Mouse (Mus musculus) olfactory bulb, adult 2 months (tissue): ENCODE results near the gene Fam71e1. TPM values are rescaled to one million over a fixed set of nuclear protein-coding genes. Genes with fewer than 3 reads are reported as not detected.
A peak's percentile ranks its signal among the peaks of the same experiment; 100 is the strongest.

ENCODE experiments used
- H3K27ac ChIP-seq: fragments of 200-500 bp; 2 replicates; pipeline ENCODE4 v1.5.1; 2012; ENCODE audit warnings: low read depth, low read length; ENCODE audit not compliant: insufficient read depth
- H3K4me1 ChIP-seq: fragments of 200-500 bp; 2 replicates; pipeline ENCODE4 v1.6.1; 2012; ENCODE audit warnings: low read length; ENCODE audit not compliant: control insufficient read depth, insufficient read depth
- H3K4me3 ChIP-seq: fragments of 200-500 bp; 2 replicates; pipeline ENCODE4 v1.5.1; 2012; ENCODE audit warnings: mild to moderate bottlenecking, low read depth, low read length, moderate library complexity; ENCODE audit not compliant: insufficient read depth
- CTCF ChIP-seq: fragments of 200-500 bp; IDR thresholded peaks from 2 replicates; pipeline ENCODE4 v1.5.1; 2012; ENCODE audit warnings: low read depth, mild to moderate bottlenecking, low read length, moderate library complexity; ENCODE audit not compliant: insufficient read depth
- POLR2A ChIP-seq: fragments of 200-500 bp; IDR thresholded peaks from 2 replicates; pipeline ENCODE4 v1.6.1; 2012; ENCODE audit warnings: mild to moderate bottlenecking, low read depth, low read length, moderate library complexity; ENCODE audit not compliant: insufficient read depth
- WGBS: fragments of 180-500 bp; shearing (Covaris S2); methylation state at CpG from one replicate; pipeline ENCODE4 v1.1.7; 2018; 5-methylcytosine and 5-hydroxymethylcytosine counted together
- polyA plus RNA-seq: library from polyadenylated mRNA; stranded (reverse); fragments of >200 nt; gene quantifications from 2 replicates; pipeline ENCODE4 v1.2.4, GENCODE M21; 2012; ENCODE audit warnings: low replicate concordance; ENCODE audit not compliant: missing spikeins, insufficient read depth, insufficient read length

The Fam71e1 gene
- polyA plus RNA-seq, 1 experiment = not detected

- no peak for TF ChIP-seq POLR2A
- TF ChIP-seq CTCF = no peak
- 93% methylated on average over 21 of the region's 21 CpGs for WGBS
- Histone ChIP-seq H3K4me3 (no peak overlapping the region), H3K4me1 (peaks cover 38% of the 10 kb centered on the region), H3K27ac (no peak overlapping the region)
Measured at GRCm38 (mm10) chr7:44492166-44492826, 4.1 kb upstream of the Fam71e1 start.

GRCm38 (mm10) chr7:44494681-44495080, 1.7 kb upstream of the Fam71e1 start:
- no peak overlapping the region for H3K27ac ChIP-seq
- 81% methylated on average over 12 of the region's 12 CpGs for WGBS
- no peak overlapping the region for H3K4me3 ChIP-seq
- H3K4me1 ChIP-seq = peaks cover 42% of the 10 kb centered on the region
- TF ChIP-seq CTCF (no peak), POLR2A (no peak)

GRCm38 (mm10) chr7:44495086-44495485, 1.3 kb upstream of the Fam71e1 start:
- TF ChIP-seq POLR2A (no peak), CTCF (no peak)
- H3K4me3 ChIP-seq = no peak overlapping the region; the same call in 1 of the 2 replicates
- H3K27ac ChIP-seq = no peak overlapping the region

GRCm38 (mm10) chr7:44496771-44497109, 359 bp downstream of the Fam71e1 start:
- WGBS = 1% methylated on average over 26 of the region's 26 CpGs
- peak overlapping the region; percentile 66 for H3K4me3 ChIP-seq
- TF ChIP-seq CTCF = no peak
- TF ChIP-seq POLR2A = 0 out of 2 replicates have a peak, but pooled peaks have one; percentile 1
- peak overlapping the region; percentile 84 for H3K27ac ChIP-seq
- peaks cover 25% of the 10 kb centered on the region for H3K4me1 ChIP-seq

More at GRCm38 (mm10) chr7:44495086-44495485, 1.3 kb upstream of the Fam71e1 start:
- WGBS = 42% methylated on average over 7 of the region's 7 CpGs
- H3K4me1 ChIP-seq = peaks cover 40% of the 10 kb centered on the region

- Histone ChIP-seq H3K4me1 (peaks cover 19% of the 10 kb centered on the region), H3K4me3 (no peak overlapping the region), H3K27ac (no peak overlapping the region)
- TF ChIP-seq CTCF (no peak), POLR2A (no peak)
- WGBS = 86% methylated on average over 10 of the region's 10 CpGs
Measured at GRCm38 (mm10) chr7:44497361-44498055, 1.1 kb downstream of the Fam71e1 start.

GRCm38 (mm10) chr7:44498922-44499321, 2.5 kb downstream of the Fam71e1 start:
- TF ChIP-seq POLR2A (no peak), CTCF (no peak)
- Histone ChIP-seq H3K4me3 (no peak overlapping the region), H3K27ac (no peak overlapping the region), H3K4me1 (peaks cover 14% of the 10 kb centered on the region)
- WGBS = 72% methylated on average over 1 of the region's 1 CpGs

- no peak overlapping the region for H3K4me3 ChIP-seq
- no peak for TF ChIP-seq POLR2A
- TF ChIP-seq CTCF = no peak
- 75% methylated on average over 20 of the region's 20 CpGs for WGBS
- peaks cover 8% of the 10 kb centered on the region; the same call in 1 of the 2 replicates for H3K4me1 ChIP-seq
- H3K27ac ChIP-seq = no peak overlapping the region
Measured at GRCm38 (mm10) chr7:44500046-44500445, 3.7 kb downstream of the Fam71e1 start.

GRCm38 (mm10) chr7:44501563-44502115, 5.3 kb downstream of the Fam71e1 start:
- Histone ChIP-seq H3K4me3 (no peak overlapping the region), H3K4me1 (peaks cover 6% of the 10 kb centered on the region; the same call in 1 of the 2 replicates), H3K27ac (no peak overlapping the region)
- WGBS = 33% methylated on average over 5 of the region's 5 CpGs
- TF ChIP-seq CTCF (peak; percentile 12; the same call in 1 of the 2 replicates), POLR2A (no peak)

- no peak for TF ChIP-seq POLR2A
- no peak for TF ChIP-seq CTCF
- H3K27ac ChIP-seq = no peak overlapping the region
Measured at GRCm38 (mm10) chr7:44507491-44507890, 11.1 kb downstream of the Fam71e1 start.

More at GRCm38 (mm10) chr7:44507491-44507890, 11.1 kb downstream of the Fam71e1 start:
- no peak overlapping the region for H3K4me3 ChIP-seq
- H3K4me1 ChIP-seq = no peaks in the 10 kb centered on the region
